Mouse (Mus musculus) cerebral cortex, adult 2 months (tissue): ENCODE results near the gene Xpo6.

Experiments
- WGBS: fragments of 180-500 bp; shearing (Covaris S2); methylation state at CpG from one replicate; pipeline ENCODE4 v1.1.7; 2018; 5-methylcytosine and 5-hydroxymethylcytosine counted together

Xpo6 gene

GRCm38 (mm10) chr7:126194175-126194574 is 6.1 kb downstream of the Xpo6 start:
- WGBS, result 98% methylated on average over 1 of the region's 1 CpGs

GRCm38 (mm10) chr7:126191471-126191870 is 8.8 kb downstream of the Xpo6 start:
- WGBS, result 92% methylated on average over 1 of the region's 1 CpGs

- 73% methylated on average over 1 of the region's 1 CpGs for WGBS
Measured at GRCm38 (mm10) chr7:126189517-126189916, 10.8 kb downstream of the Xpo6 start.

- WGBS, result 52% methylated on average over 1 of the region's 1 CpGs
Measured at GRCm38 (mm10) chr7:126183583-126183982, 16.7 kb downstream of the Xpo6 start.

GRCm38 (mm10) chr7:126180956-126181355 is 19.3 kb downstream of the Xpo6 start:
- 69% methylated on average over 3 of the region's 3 CpGs for WGBS

- WGBS, result 97% methylated on average over 12 of the region's 12 CpGs
Measured at GRCm38 (mm10) chr7:126175999-126176398, 24.3 kb downstream of the Xpo6 start.

GRCm38 (mm10) chr7:126175456-126175855 is 24.8 kb downstream of the Xpo6 start:
- WGBS, result 57% methylated on average over 7 of the region's 7 CpGs

GRCm38 (mm10) chr7:126174863-126175262 is 25.4 kb downstream of the Xpo6 start:
- WGBS, result 76% methylated on average over 2 of the region's 2 CpGs

- WGBS, result 49% methylated on average over 3 of the region's 3 CpGs
Measured at GRCm38 (mm10) chr7:126172001-126172400, 28.3 kb downstream of the Xpo6 start.

GRCm38 (mm10) chr7:126168584-126168983 is 31.7 kb downstream of the Xpo6 start:
- 92% methylated on average over 6 of the region's 6 CpGs for WGBS

GRCm38 (mm10) chr7:126167426-126167825 is 32.9 kb downstream of the Xpo6 start:
- 58% methylated on average over 3 of the region's 3 CpGs for WGBS

- WGBS, result 91% methylated on average over 3 of the region's 3 CpGs
Measured at GRCm38 (mm10) chr7:126158238-126158637, 42.1 kb downstream of the Xpo6 start.

GRCm38 (mm10) chr7:126155746-126156145 is 44.6 kb downstream of the Xpo6 start:
- WGBS, result 58% methylated on average over 1 of the region's 1 CpGs

GRCm38 (mm10) chr7:126154731-126155130 is 45.6 kb downstream of the Xpo6 start:
- WGBS, result 95% methylated on average over 5 of the region's 5 CpGs

- WGBS, result 89% methylated on average over 4 of the region's 4 CpGs
Measured at GRCm38 (mm10) chr7:126152324-126152723, 48.0 kb downstream of the Xpo6 start.

GRCm38 (mm10) chr7:126146156-126146555 is 54.1 kb downstream of the Xpo6 start:
- 67% methylated on average over 1 of the region's 1 CpGs for WGBS

- WGBS, result 65% methylated on average over 2 of the region's 2 CpGs
Measured at GRCm38 (mm10) chr7:126144364-126144763, 55.9 kb downstream of the Xpo6 start.

- 94% methylated on average over 5 of the region's 5 CpGs for WGBS
Measured at GRCm38 (mm10) chr7:126137850-126138249, 62.5 kb downstream of the Xpo6 start.

GRCm38 (mm10) chr7:126135391-126135790 is 64.9 kb downstream of the Xpo6 start:
- 70% methylated on average over 2 of the region's 2 CpGs for WGBS

- WGBS, result 88% methylated on average over 4 of the region's 4 CpGs
Measured at GRCm38 (mm10) chr7:126134634-126135321, 65.5 kb downstream of the Xpo6 start.

GRCm38 (mm10) chr7:126127673-126128072 is 72.6 kb downstream of the Xpo6 start:
- WGBS, result 76% methylated on average over 2 of the region's 2 CpGs

- 63% methylated on average over 3 of the region's 3 CpGs for WGBS
Measured at GRCm38 (mm10) chr7:126126502-126126901, 73.8 kb downstream of the Xpo6 start.

- 87% methylated on average over 4 of the region's 4 CpGs for WGBS
Measured at GRCm38 (mm10) chr7:126121533-126121932, 78.8 kb downstream of the Xpo6 start.

GRCm38 (mm10) chr7:126119819-126120218 is 80.5 kb downstream of the Xpo6 start:
- WGBS, result 66% methylated on average over 6 of the region's 6 CpGs
